Mouse (Mus musculus) intestine, postnatal 0 days (tissue): ENCODE results near the gene Arfgap2. TPM values are rescaled to one million over a fixed set of nuclear protein-coding genes. Genes with fewer than 3 reads are reported as not detected.
"Not testable (repeated sequence)": the region's sequence is repeated elsewhere in the genome, so short reads cannot be mapped to it uniquely, and the experiment has no call there.

Experiments used
- ATAC-seq: fragments of 200-750 bp; cut with Nextera tagmentation; 2 replicates; pipeline ENCODE4 v1.8.0; 2017; ENCODE audit warnings: mild to moderate bottlenecking, moderate TSS enrichment, moderate library complexity
- H3K27ac ChIP-seq: fragments of 300-500 bp; sonication (generic); 2 replicates; pipeline ENCODE4 v1.5.1; 2014; ENCODE audit warnings: mild to moderate bottlenecking, low read depth, low read length, moderate library complexity
- H3K27me3 ChIP-seq: fragments of 300-500 bp; sonication (generic); replicated peaks from 2 replicates; pipeline ENCODE4 v1.6.1; 2014; ENCODE audit warnings: low read length, mixed read lengths; ENCODE audit not compliant: control insufficient read depth, insufficient read depth
- H3K36me3 ChIP-seq: fragments of 300-500 bp; sonication (generic); 2 replicates; pipeline ENCODE4 v1.6.1; 2014; ENCODE audit warnings: mild to moderate bottlenecking, moderate library complexity; ENCODE audit not compliant: control insufficient read depth, insufficient read depth
- H3K4me1 ChIP-seq: fragments of 300-500 bp; sonication (generic); replicated peaks from 2 replicates; pipeline ENCODE4 v1.6.1; 2014; ENCODE audit warnings: antibody characterized with exemption, low read length, mixed read lengths; ENCODE audit not compliant: control insufficient read depth, insufficient read depth
- H3K4me2 ChIP-seq: fragments of 300-500 bp; sonication (generic); replicated peaks from 2 replicates; pipeline ENCODE4 v1.6.1; 2014; ENCODE audit warnings: low read depth, mild to moderate bottlenecking, moderate library complexity
- H3K4me3 ChIP-seq: fragments of 300-500 bp; sonication (generic); 2 replicates; pipeline ENCODE4 v1.5.1; 2014; ENCODE audit warnings: low read depth, low read length
- H3K9ac ChIP-seq: fragments of 300-500 bp; sonication (generic); 2 replicates; pipeline ENCODE4 v1.6.1; 2014; ENCODE audit warnings: mild to moderate bottlenecking, low read depth, low read length
- H3K9me3 ChIP-seq: fragments of 300-500 bp; sonication (generic); 2 replicates; pipeline ENCODE4 v1.6.1; 2016; ENCODE audit warnings: mixed run types; ENCODE audit not compliant: control insufficient read depth
- CTCF ChIP-seq: sonication (generic); IDR thresholded peaks from 2 replicates; pipeline ENCODE4 v1.5.1; 2016; ENCODE audit warnings: low read depth, mild to moderate bottlenecking, control low read depth, antibody characterized with exemption, moderate library complexity
- WGBS: fragments of 180-500 bp; shearing (Covaris S2); extraction: QIAGEN DNeasy Blood & Tissue Kit; methylation state at CpG from one replicate; pipeline ENCODE4 v1.1.7; 2014; 5-methylcytosine and 5-hydroxymethylcytosine counted together
- polyA plus RNA-seq: library from polyadenylated mRNA; unstranded; fragments of >200 nt; fragmentation: Nextera tagmentation; extraction: Ambion mirVana; gene quantifications from 2 replicates; pipeline ENCODE4 v1.2.1, GENCODE M21; 2015

Arfgap2 gene
- polyA plus RNA-seq, 1 experiment from 2014 or later, result 37.6 TPM

GRCm38 (mm10) chr2:91236601-91237510 is 27.9 kb upstream of the Arfgap2 start, which contains the start of gene Ddb2:
Gene Ddb2 (minus strand): TSS chr2:91236982.
- Histone ChIP-seq H3K27me3 (no peaks in the 10 kb centered on the region), H3K4me3 (peak within 1 kb of the TSS; percentile 56), H3K4me1 (no peaks in the 10 kb centered on the region), H3K9me3 (no peaks in the 10 kb centered on the region), H3K27ac (peak within 1 kb of the TSS; percentile 73), H3K9ac (peak within 1 kb of the TSS; percentile 74), H3K4me2 (peak within 1 kb of the TSS; percentile 94), H3K36me3 (peaks cover 6% of the 10 kb centered on the region; the same call in 1 of the 2 replicates)
- peak; percentile 99 for ATAC-seq
- WGBS, result under 1% methylated on average over 48 of the region's 48 CpGs
- TF ChIP-seq CTCF, result no peak; the same call in 1 of the 2 replicates

- H3K4me2 ChIP-seq, result peak overlapping the region; percentile 94
- H3K27ac ChIP-seq, result peak overlapping the region; percentile 73; the same call in 1 of the 2 replicates
- not testable (repeated sequence) for H3K36me3 ChIP-seq, H3K4me1 ChIP-seq, H3K27me3 ChIP-seq, H3K9me3 ChIP-seq, H3K9ac ChIP-seq
- ATAC-seq, result peak; percentile 44
- TF ChIP-seq CTCF, result peak; percentile 53
- H3K4me3 ChIP-seq, result peak overlapping the region; percentile 56
- 12% methylated on average over 4 of the region's 4 CpGs for WGBS
These were observed 27.2 kb upstream of the Arfgap2 start for GRCm38 (mm10) chr2:91237511-91238080.

GRCm38 (mm10) chr2:91242547-91242946 is 22.2 kb upstream of the Arfgap2 start:
- Histone ChIP-seq H3K4me1 (no peaks in the 10 kb centered on the region), H3K4me3 (no peak overlapping the region), H3K27me3 (no peaks in the 10 kb centered on the region), H3K27ac (no peak overlapping the region), H3K9me3 (no peaks in the 10 kb centered on the region), H3K9ac (no peak overlapping the region), H3K36me3 (no peaks in the 10 kb centered on the region), H3K4me2 (no peak overlapping the region)
- peak; percentile 74 for ATAC-seq
- TF ChIP-seq CTCF, result no peak
- 43% methylated on average over 5 of the region's 5 CpGs for WGBS

- no peak overlapping the region for H3K9ac ChIP-seq
- TF ChIP-seq CTCF, result no peak
- 68% methylated on average over 3 of the region's 3 CpGs for WGBS
- no peaks in the 10 kb centered on the region for H3K36me3 ChIP-seq
- no peaks in the 10 kb centered on the region for H3K27me3 ChIP-seq
- no peak for ATAC-seq
- no peaks in the 10 kb centered on the region for H3K4me1 ChIP-seq
- no peak overlapping the region for H3K27ac ChIP-seq
- H3K9me3 ChIP-seq, result no peaks in the 10 kb centered on the region
- H3K4me3 ChIP-seq, result no peak overlapping the region
- no peak overlapping the region for H3K4me2 ChIP-seq
These were observed 21.4 kb upstream of the Arfgap2 start for GRCm38 (mm10) chr2:91243416-91243815.

GRCm38 (mm10) chr2:91244557-91245228 is 20.1 kb upstream of the Arfgap2 start:
- Histone ChIP-seq H3K4me2 (no peak overlapping the region), H3K36me3 (no peaks in the 10 kb centered on the region), H3K9ac (no peak overlapping the region), H3K4me3 (no peak overlapping the region), H3K9me3 (no peaks in the 10 kb centered on the region), H3K4me1 (no peaks in the 10 kb centered on the region), H3K27me3 (no peaks in the 10 kb centered on the region), H3K27ac (no peak overlapping the region)
- WGBS, result 73% methylated on average over 5 of the region's 5 CpGs
- no peak for TF ChIP-seq CTCF
- ATAC-seq, result no peak

- no peak overlapping the region for H3K4me3 ChIP-seq
- no peaks in the 10 kb centered on the region for H3K9me3 ChIP-seq
- no peaks in the 10 kb centered on the region for H3K36me3 ChIP-seq
- H3K27ac ChIP-seq, result no peak overlapping the region
- no peak for TF ChIP-seq CTCF
- H3K4me2 ChIP-seq, result no peak overlapping the region
- no peak for ATAC-seq
- no peak overlapping the region for H3K9ac ChIP-seq
- 78% methylated on average over 4 of the region's 4 CpGs for WGBS
- H3K27me3 ChIP-seq, result no peaks in the 10 kb centered on the region
- no peaks in the 10 kb centered on the region for H3K4me1 ChIP-seq
These were observed 16.4 kb upstream of the Arfgap2 start for GRCm38 (mm10) chr2:91248366-91248765.
